Mouse (Mus musculus): ENCODE data around the gene Man2b1.

DNA sequence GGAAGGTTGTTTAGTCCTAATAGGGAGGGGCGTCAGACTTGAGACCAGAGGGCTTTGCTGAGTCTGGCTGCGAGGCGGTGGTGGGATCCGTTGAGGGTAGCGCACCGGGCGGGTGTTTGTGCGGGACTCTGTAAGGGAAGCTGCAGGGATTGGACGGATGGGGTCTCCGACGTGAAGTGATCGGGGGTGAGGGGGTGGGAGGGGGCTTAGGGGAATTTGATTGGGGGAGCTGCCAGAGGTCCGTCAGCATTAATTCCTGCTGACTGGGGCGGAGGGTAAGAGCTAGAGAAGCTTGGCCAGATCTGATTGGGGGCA, 45.7 kb upstream of the Man2b1 start:
- TF ChIP-seq POLR2A (IDR thresholded peaks at IDR 0.05; ENCODE audit: borderline replicate concordance, control insufficient read depth, low read depth, low read length) = no peak
- no peak for TF ChIP-seq CTCF (IDR thresholded peaks at IDR 0.05; ENCODE audit: control insufficient read depth, insufficient read depth, low read length)
